9 mouse cellular contexts compared by ENCODE assay signal in genomic region chrX:6091547-6091946, GRCm38 (mm10). TPM values are rescaled to one million over a fixed set of nuclear protein-coding genes. Genes with fewer than 3 reads are reported as not detected.
DNase-seq lines count a peak whose midpoint lies in the region; ATAC-seq lines count a peak whose summit lies in the region.
"Had no signal": no experiment of that assay in that cellular context is flagged by ENCODE, and none has a peak within 500 bp of the region (broad histone marks: within the 10 kb centered on the region; RNA-seq: fewer than 3 reads in every experiment).

No protein-coding gene starts in this region.

- ATAC-seq in neural tube, embryonic 11.5 days (ENCODE audit: insufficient read depth, low FRiP score, low TSS enrichment): no peak
- no peak for ATAC-seq in intestine, embryonic 14.5 days (replicated peaks; ENCODE audit: low FRiP score, low TSS enrichment, low read depth)
- ATAC-seq in neural tube, embryonic 14.5 days (ENCODE audit: low read depth): peak; percentile 69; the same call in 1 of the 2 replicates

- peak overlapping the region; percentile 30 for H3K4me3 ChIP-seq in neural tube, embryonic 11.5 days (ENCODE audit: low read depth, low read length)
- H3K4me3 ChIP-seq in intestine, embryonic 14.5 days (ENCODE audit: low read depth, low read length): peak overlapping the region; percentile 15; the same call in 1 of the 2 replicates
- H3K4me3 ChIP-seq in neural tube, embryonic 14.5 days (ENCODE audit: low read depth, low read length): peak overlapping the region; percentile 43

- H3K4me1 ChIP-seq in neural tube, embryonic 11.5 days (ENCODE audit: control insufficient read depth, insufficient read depth, low read length): no peaks in the 10 kb centered on the region
- no peaks in the 10 kb centered on the region for H3K4me1 ChIP-seq in intestine, embryonic 14.5 days (replicated peaks; ENCODE audit: control insufficient read depth, insufficient read depth, low read length)
- no peaks in the 10 kb centered on the region for H3K4me1 ChIP-seq in neural tube, embryonic 14.5 days (ENCODE audit: control insufficient read depth, insufficient read depth, low read length)

- 21% methylated on average over 12 of the region's 12 CpGs for WGBS in neural tube, embryonic 11.5 days
- WGBS in intestine, embryonic 14.5 days: 23% methylated on average over 12 of the region's 12 CpGs
- WGBS in neural tube, embryonic 14.5 days: 18% methylated on average over 12 of the region's 12 CpGs

- no peak overlapping the region for H3K27ac ChIP-seq in neural tube, embryonic 11.5 days (ENCODE audit: low read depth, low read length)
- H3K27ac ChIP-seq in intestine, embryonic 14.5 days (ENCODE audit: low read depth): no peak overlapping the region
- peak overlapping the region; percentile 69 for H3K27ac ChIP-seq in neural tube, embryonic 14.5 days (ENCODE audit: low read depth, low read length)
- H3K27ac ChIP-seq: liver, embryonic 14.5 days had no signal

- intact Hi-C loops in gastrocnemius, postnatal 14 days (cut with DNase I; ENCODE audit: low total_unique reads): no loop called here

- H3K36me3 ChIP-seq in neural tube, embryonic 11.5 days (ENCODE audit: control insufficient read depth, insufficient read depth, low read length): no peaks in the 10 kb centered on the region
- H3K36me3 ChIP-seq in intestine, embryonic 14.5 days (ENCODE audit: control insufficient read depth, insufficient read depth, low read length): no peaks in the 10 kb centered on the region
- no peaks in the 10 kb centered on the region for H3K36me3 ChIP-seq in neural tube, embryonic 14.5 days (ENCODE audit: control insufficient read depth, insufficient read depth, low read length)

- peak; percentile 27 to 40 for DNase-seq in cerebellum, postnatal 10 days
- DNase-seq in cerebellum, postnatal 36 days: no peak
- no peak for DNase-seq in neural tube, embryonic 11.5 days (ENCODE audit: low spot score)
- no peak for DNase-seq in neural tube, embryonic 10.5 days (ENCODE audit: extremely low spot score, low spot score)
- DNase-seq in intestine, embryonic 14.5 days (ENCODE audit: low spot score): no peak
- DNase-seq in gastrocnemius, postnatal 14 days: no peak
- DNase-seq in urinary bladder, postnatal 14 days (ENCODE audit: low spot score): no peak

- no peaks in the 10 kb centered on the region for H3K27me3 ChIP-seq in neural tube, embryonic 11.5 days (ENCODE audit: control insufficient read depth, insufficient read depth, low read length)
- no peaks in the 10 kb centered on the region for H3K27me3 ChIP-seq in intestine, embryonic 14.5 days (replicated peaks; ENCODE audit: control insufficient read depth, insufficient read depth, low read length)
- no peaks in the 10 kb centered on the region for H3K27me3 ChIP-seq in neural tube, embryonic 14.5 days (ENCODE audit: control insufficient read depth, insufficient read depth, low read length)

- no peaks in the 10 kb centered on the region for H3K9me3 ChIP-seq in neural tube, embryonic 11.5 days (ENCODE audit: control insufficient read depth, low read length)
- no peaks in the 10 kb centered on the region for H3K9me3 ChIP-seq in intestine, embryonic 14.5 days (ENCODE audit: control insufficient read depth, low read length)
- no peaks in the 10 kb centered on the region for H3K9me3 ChIP-seq in neural tube, embryonic 14.5 days (ENCODE audit: control insufficient read depth, low read length)

- H3K4me2 ChIP-seq in neural tube, embryonic 11.5 days (ENCODE audit: low read depth): peak overlapping the region; percentile 48
- peak overlapping the region; percentile 37 for H3K4me2 ChIP-seq in intestine, embryonic 14.5 days (ENCODE audit: low read length)
- H3K4me2 ChIP-seq in neural tube, embryonic 14.5 days (ENCODE audit: low read depth, low read length): peak overlapping the region; percentile 51

- H3K9ac ChIP-seq in neural tube, embryonic 11.5 days (ENCODE audit: low read length): peak overlapping the region; percentile 39
- no peak overlapping the region for H3K9ac ChIP-seq in intestine, embryonic 14.5 days (ENCODE audit: low read length)
- H3K9ac ChIP-seq in neural tube, embryonic 14.5 days (replicated peaks; ENCODE audit: low read depth, low read length): peak overlapping the region; percentile 39
- H3K9ac ChIP-seq: liver, embryonic 14.5 days had no signal

RNA-seq across cellular contexts. Expression of gene AU022751, which starts 8.3 kb away (rescaled TPM):
- polyA plus RNA-seq in neural tube, embryonic 11.5 days (2014; fragmentation: Nextera tagmentation; extraction: Ambion mirVana): not detected in 2 replicates
- polyA plus RNA-seq in intestine, embryonic 14.5 days (2014; fragmentation: Nextera tagmentation; extraction: Ambion mirVana): not detected in 2 replicates
- 0.15 TPM in 1 of 2 replicates, not detected in the other for polyA plus RNA-seq in neural tube, embryonic 14.5 days (2014; fragmentation: Nextera tagmentation; extraction: Ambion mirVana)
- total RNA-seq in gastrocnemius, postnatal 14 days (2021): not detected
- polyA plus RNA-seq: liver, embryonic 14.5 days had no signal

RNA-seq across cellular contexts. Expression of gene Nudt11, which starts 44.3 kb away (rescaled TPM):
- polyA plus RNA-seq in neural tube, embryonic 11.5 days (2014; fragmentation: Nextera tagmentation; extraction: Ambion mirVana): 12.8 and 13.6 TPM in 2 replicates
- 3.7 and 4.9 TPM in 2 replicates for polyA plus RNA-seq in intestine, embryonic 14.5 days (2014; fragmentation: Nextera tagmentation; extraction: Ambion mirVana)
- 25.2 and 26.0 TPM in 2 replicates for polyA plus RNA-seq in neural tube, embryonic 14.5 days (2014; fragmentation: Nextera tagmentation; extraction: Ambion mirVana)
- total RNA-seq in gastrocnemius, postnatal 14 days (2021): under 1 TPM; 0.80 to 0.86 TPM

Comparison
In these comparisons a context has a peak if more than half of its experiments do, and no peak if none do; other contexts are left out.
1. DNase-seq: peak in cerebellum, postnatal 10 days (2 of 2); none in cerebellum, postnatal 36 days (0 of 2), neural tube, embryonic 11.5 days (single experiment), neural tube, embryonic 10.5 days (single experiment), intestine, embryonic 14.5 days (single experiment), gastrocnemius, postnatal 14 days (single experiment) and urinary bladder, postnatal 14 days (single experiment).
2. Peak in every context shown above with its lines, with median percentiles within 50 percentile points of each other: H3K4me2 ChIP-seq and H3K4me3 ChIP-seq.